Mouse (Mus musculus) kidney, postnatal 0 days (tissue): ENCODE data around the gene Llgl1. TPM values are rescaled to one million over a fixed set of nuclear protein-coding genes. Genes with fewer than 3 reads are reported as not detected.

Experiments
- ATAC-seq: fragments of 200-750 bp; cut with Nextera tagmentation; replicated peaks from 2 replicates; pipeline ENCODE4 v1.8.0; 2017; ENCODE audit warnings: low read depth, moderate number of reproducible peaks, moderate TSS enrichment, moderate library complexity; ENCODE audit not compliant: low FRiP score
- DNase-seq: peaks from one replicate; pipeline ENCODE4 v3.0.0-alpha.2; 2016; ENCODE audit warnings: low spot score
- H3K27ac ChIP-seq: fragments of 300-500 bp; sonication (generic); 2 replicates; pipeline ENCODE4 v1.5.1; 2014; ENCODE audit warnings: mild to moderate bottlenecking
- H3K27me3 ChIP-seq: fragments of 300-500 bp; sonication (generic); 2 replicates; pipeline ENCODE4 v1.6.1; 2014; ENCODE audit warnings: low read length, mixed read lengths; ENCODE audit not compliant: insufficient read depth
- H3K36me3 ChIP-seq: fragments of 300-500 bp; sonication (generic); 2 replicates; pipeline ENCODE4 v1.6.1; 2014; ENCODE audit warnings: low read length, mixed read lengths; ENCODE audit not compliant: insufficient read depth
- H3K4me1 ChIP-seq: fragments of 300-500 bp; sonication (generic); replicated peaks from 2 replicates; pipeline ENCODE4 v1.6.1; 2014; ENCODE audit warnings: antibody characterized with exemption, low read length, mixed read lengths; ENCODE audit not compliant: insufficient read depth
- H3K4me2 ChIP-seq: fragments of 300-500 bp; sonication (generic); 2 replicates; pipeline ENCODE4 v1.6.1; 2014; ENCODE audit warnings: mild to moderate bottlenecking, low read length, moderate library complexity, mixed read lengths
- H3K4me3 ChIP-seq: fragments of 300-500 bp; sonication (generic); replicated peaks from 2 replicates; pipeline ENCODE4 v1.5.1; 2014; ENCODE audit warnings: low read depth, low read length
- H3K9ac ChIP-seq: fragments of 300-500 bp; sonication (generic); 2 replicates; pipeline ENCODE4 v1.6.1; 2014; ENCODE audit warnings: low read depth, low read length
- H3K9me3 ChIP-seq: fragments of 300-500 bp; sonication (generic); replicated peaks from 2 replicates; pipeline ENCODE4 v1.6.1; 2016; ENCODE audit warnings: low read length, inconsistent platforms, mixed read lengths
- CTCF ChIP-seq: IDR thresholded peaks from 2 replicates; pipeline ENCODE4 v1.5.1; 2016; ENCODE audit warnings: antibody characterized with exemption, low read depth, mild to moderate bottlenecking, moderate library complexity
- WGBS: fragments of 180-500 bp; shearing (Covaris S2); extraction: QIAGEN DNeasy Blood & Tissue Kit; methylation state at CpG from one replicate; pipeline ENCODE4 v1.1.7; 2014; 5-methylcytosine and 5-hydroxymethylcytosine counted together
- polyA plus RNA-seq: library from polyadenylated mRNA; unstranded; fragments of >200 nt; fragmentation: Nextera tagmentation; extraction: Ambion mirVana; gene quantifications from 2 replicates; pipeline ENCODE4 v1.2.1, GENCODE M21; 2015

Llgl1 gene
- polyA plus RNA-seq, 1 experiment from 2014 or later, result 26.4 TPM

GRCm38 (mm10) chr11:60708631-60709030 lies 9.1 kb downstream of the Llgl1 start:
- ATAC-seq (no peak), DNase-seq (no peak)
- no peak overlapping the region for H3K27ac ChIP-seq
- H3K4me1 ChIP-seq, result no peaks in the 10 kb centered on the region
- 85% methylated on average over 10 of the region's 10 CpGs for WGBS
- peaks cover 57% of the 10 kb centered on the region for H3K36me3 ChIP-seq
- no peak overlapping the region for H3K4me2 ChIP-seq
- no peak overlapping the region for H3K4me3 ChIP-seq
- no peak for TF ChIP-seq CTCF
- H3K9ac ChIP-seq, result no peak overlapping the region
- no peaks in the 10 kb centered on the region for H3K27me3 ChIP-seq
- no peaks in the 10 kb centered on the region for H3K9me3 ChIP-seq

- H3K36me3 ChIP-seq, result peaks cover 67% of the 10 kb centered on the region
- no peak for DNase-seq
- WGBS, result 86% methylated on average over 45 of the region's 45 CpGs
- H3K9ac ChIP-seq, result no peak overlapping the region
- ATAC-seq, result 0 out of 2 replicates have a peak, but pooled peaks have one; percentile 8
- H3K9me3 ChIP-seq, result no peaks in the 10 kb centered on the region
- no peak overlapping the region for H3K27ac ChIP-seq
- H3K4me1 ChIP-seq, result no peaks in the 10 kb centered on the region
- H3K27me3 ChIP-seq, result no peaks in the 10 kb centered on the region
- no peak for TF ChIP-seq CTCF
- H3K4me2 ChIP-seq, result no peak overlapping the region
- H3K4me3 ChIP-seq, result no peak overlapping the region
These were observed 10.2 kb downstream of the Llgl1 start for GRCm38 (mm10) chr11:60709481-60710465.

GRCm38 (mm10) chr11:60711218-60711617 lies 11.7 kb downstream of the Llgl1 start:
- no peaks in the 10 kb centered on the region for H3K27me3 ChIP-seq
- no peak for ATAC-seq
- no peak overlapping the region for H3K27ac ChIP-seq
- no peak overlapping the region for H3K4me3 ChIP-seq
- H3K36me3 ChIP-seq, result peaks cover 75% of the 10 kb centered on the region
- no peak overlapping the region for H3K9ac ChIP-seq
- H3K4me2 ChIP-seq, result no peak overlapping the region
- TF ChIP-seq CTCF, result no peak
- WGBS, result 94% methylated on average over 17 of the region's 17 CpGs
- no peak for DNase-seq
- H3K4me1 ChIP-seq, result no peaks in the 10 kb centered on the region
- H3K9me3 ChIP-seq, result no peaks in the 10 kb centered on the region

GRCm38 (mm10) chr11:60712040-60712439 lies 12.5 kb downstream of the Llgl1 start:
- no peaks in the 10 kb centered on the region for H3K27me3 ChIP-seq
- H3K9me3 ChIP-seq, result no peaks in the 10 kb centered on the region
- TF ChIP-seq CTCF, result no peak
- DNase-seq (no peak), ATAC-seq (no peak)
- H3K4me2 ChIP-seq, result no peak overlapping the region
- WGBS, result 94% methylated on average over 18 of the region's 18 CpGs
- H3K4me1 ChIP-seq, result no peaks in the 10 kb centered on the region
- peaks cover 80% of the 10 kb centered on the region for H3K36me3 ChIP-seq
- no peak overlapping the region for H3K4me3 ChIP-seq
- H3K9ac ChIP-seq, result no peak overlapping the region
- no peak overlapping the region for H3K27ac ChIP-seq

- no peaks in the 10 kb centered on the region for H3K27me3 ChIP-seq
- no peak overlapping the region for H3K4me2 ChIP-seq
- H3K4me1 ChIP-seq, result no peaks in the 10 kb centered on the region
- DNase-seq (no peak), ATAC-seq (no peak)
- no peak overlapping the region for H3K4me3 ChIP-seq
- no peaks in the 10 kb centered on the region for H3K9me3 ChIP-seq
- no peak for TF ChIP-seq CTCF
- WGBS, result 93% methylated on average over 13 of the region's 13 CpGs
- H3K36me3 ChIP-seq, result peaks cover 85% of the 10 kb centered on the region
- no peak overlapping the region for H3K9ac ChIP-seq
- H3K27ac ChIP-seq, result no peak overlapping the region
These were observed 13.2 kb downstream of the Llgl1 start for GRCm38 (mm10) chr11:60712639-60713255.

- ATAC-seq, result no peak
- Histone ChIP-seq H3K9me3 (no peaks in the 10 kb centered on the region), H3K9ac (no peak overlapping the region), H3K4me2 (no peak overlapping the region), H3K4me3 (no peak overlapping the region), H3K4me1 (no peaks in the 10 kb centered on the region), H3K27me3 (no peaks in the 10 kb centered on the region), H3K27ac (no peak overlapping the region), H3K36me3 (peaks cover 89% of the 10 kb centered on the region)
- no peak for DNase-seq
- TF ChIP-seq CTCF, result no peak
- 78% methylated on average over 5 of the region's 5 CpGs for WGBS
These were observed 16.3 kb downstream of the Llgl1 start for GRCm38 (mm10) chr11:60715833-60716232.
